Mouse (Mus musculus): Measurements from ENCODE around the gene Rcan1.
"Not testable (repeated sequence)": the region's sequence is repeated elsewhere in the genome, so short reads cannot be mapped to it uniquely, and the experiment has no call there.

Rcan1 gene

DNA sequence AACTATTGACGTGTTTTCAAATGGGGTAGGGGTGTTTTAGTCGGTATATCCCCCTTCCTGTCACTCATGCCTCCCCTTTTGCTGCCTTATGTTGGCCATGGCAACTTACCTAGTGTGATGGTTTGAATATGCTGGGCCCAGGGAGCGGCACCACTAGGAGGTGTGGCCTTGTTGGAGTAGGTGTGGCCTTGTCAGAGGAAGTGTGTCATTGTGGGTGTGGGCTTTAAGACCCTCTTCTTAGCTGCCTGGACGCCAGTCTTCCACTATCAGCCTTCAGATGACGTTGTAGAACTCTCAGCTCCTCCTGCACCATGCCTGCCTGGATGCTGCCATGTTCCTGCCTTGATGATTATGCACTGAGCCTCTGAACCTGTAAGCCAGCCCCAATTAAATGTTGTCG lies at the start of gene Rcan1:
Rcan1 (minus strand) TSS at position 162 of the 400 bp plus-strand sequence.
- no peak for DNase-seq

DNA sequence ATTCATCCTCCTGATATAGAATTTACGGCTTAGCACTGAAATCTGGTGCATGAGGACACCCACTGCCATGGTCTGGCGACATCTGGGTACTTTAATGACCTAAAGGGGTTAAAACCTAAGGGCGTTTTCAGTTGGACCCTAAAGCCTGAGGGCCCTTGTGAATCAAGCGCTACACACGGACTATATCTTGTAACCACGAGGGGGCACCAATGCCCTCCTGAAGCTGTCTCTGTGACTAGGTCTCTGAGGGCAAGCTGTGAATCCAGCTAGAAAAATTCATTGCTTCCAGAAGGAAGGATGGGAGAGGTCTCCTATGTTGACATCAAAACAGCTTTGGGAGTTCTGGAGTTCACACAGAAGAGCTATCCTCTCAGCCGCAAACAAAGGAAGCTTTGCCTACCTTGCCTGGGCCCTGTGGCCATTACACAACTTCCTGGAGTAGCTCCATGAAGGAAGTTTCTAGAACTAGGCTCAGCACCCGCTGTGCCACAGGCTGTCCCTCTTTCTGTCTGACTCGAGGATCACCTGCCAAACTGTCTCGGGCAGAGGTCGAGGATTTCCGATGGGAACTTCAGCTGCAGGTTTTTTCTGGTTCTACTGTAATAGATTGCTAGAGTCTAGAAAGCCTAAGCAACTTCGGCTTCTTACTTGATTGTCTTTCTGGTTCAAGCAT lies 49.3 kb upstream of the Rcan1 start:
- DNase-seq, result peak; percentile 66 to 74

DNA sequence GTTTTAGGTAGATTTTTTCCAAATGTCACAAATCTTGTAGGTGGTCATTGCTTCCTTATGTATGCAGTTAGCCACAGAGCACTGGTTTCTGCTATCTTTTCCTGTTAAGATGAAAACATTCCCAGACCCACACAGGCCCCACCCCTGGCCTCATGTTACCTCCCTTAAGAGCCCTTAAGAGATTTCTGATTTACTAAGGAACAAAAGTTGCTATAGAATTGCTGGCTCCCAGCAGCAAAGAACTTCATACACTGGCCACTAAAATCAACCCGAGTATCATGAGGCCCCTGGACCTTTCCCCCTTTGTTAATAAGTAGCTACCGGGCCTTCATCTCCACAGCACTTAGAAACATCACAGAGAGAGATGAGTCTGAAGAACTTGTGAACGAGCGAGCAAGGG lies 48.1 kb upstream of the Rcan1 start:
- DNase-seq, result no peak

DNA sequence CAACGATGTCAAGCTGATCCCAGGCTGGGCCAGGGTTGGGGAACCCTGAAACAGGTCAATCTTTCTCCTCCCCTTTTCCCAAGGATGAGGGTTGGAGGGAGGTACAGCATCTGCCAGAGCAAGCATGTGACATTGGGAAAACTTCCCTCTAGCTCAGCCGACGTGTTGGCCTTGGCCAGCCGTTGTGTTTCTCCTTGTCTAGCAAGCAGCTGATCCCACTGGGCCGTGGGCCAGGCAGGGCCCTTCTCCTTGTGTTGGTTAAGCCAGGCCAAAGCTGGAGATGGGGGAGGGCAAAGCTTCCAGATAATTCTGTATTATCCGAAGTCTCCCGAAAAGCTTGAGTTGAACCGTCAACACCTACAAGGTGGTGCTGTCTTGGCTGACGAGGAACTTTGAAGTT lies 45.5 kb upstream of the Rcan1 start:
- DNase-seq, result peak in 1 of 2 experiments; percentile 38

DNA sequence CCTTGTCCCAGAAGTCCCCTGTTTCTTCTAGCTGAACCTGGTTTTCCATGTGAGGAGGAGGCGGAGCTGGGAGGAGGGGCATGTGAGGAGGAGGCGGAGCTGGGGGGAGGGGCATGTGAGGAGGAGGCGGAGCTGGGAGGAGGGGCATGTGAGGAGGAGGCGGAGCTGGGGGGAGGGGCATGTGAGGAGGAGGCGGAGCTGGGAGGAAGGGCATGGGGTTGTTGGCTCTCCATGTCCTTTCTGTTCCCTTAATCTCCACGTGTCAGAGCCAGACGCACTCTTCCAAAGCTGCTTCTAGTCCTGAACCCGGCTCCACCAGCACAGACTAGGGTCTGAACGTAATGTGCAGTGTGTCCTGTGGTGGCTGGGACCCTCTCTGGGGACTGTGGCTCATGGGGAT lies 44.2 kb upstream of the Rcan1 start:
- DNase-seq, result not testable (repeated sequence)

DNA sequence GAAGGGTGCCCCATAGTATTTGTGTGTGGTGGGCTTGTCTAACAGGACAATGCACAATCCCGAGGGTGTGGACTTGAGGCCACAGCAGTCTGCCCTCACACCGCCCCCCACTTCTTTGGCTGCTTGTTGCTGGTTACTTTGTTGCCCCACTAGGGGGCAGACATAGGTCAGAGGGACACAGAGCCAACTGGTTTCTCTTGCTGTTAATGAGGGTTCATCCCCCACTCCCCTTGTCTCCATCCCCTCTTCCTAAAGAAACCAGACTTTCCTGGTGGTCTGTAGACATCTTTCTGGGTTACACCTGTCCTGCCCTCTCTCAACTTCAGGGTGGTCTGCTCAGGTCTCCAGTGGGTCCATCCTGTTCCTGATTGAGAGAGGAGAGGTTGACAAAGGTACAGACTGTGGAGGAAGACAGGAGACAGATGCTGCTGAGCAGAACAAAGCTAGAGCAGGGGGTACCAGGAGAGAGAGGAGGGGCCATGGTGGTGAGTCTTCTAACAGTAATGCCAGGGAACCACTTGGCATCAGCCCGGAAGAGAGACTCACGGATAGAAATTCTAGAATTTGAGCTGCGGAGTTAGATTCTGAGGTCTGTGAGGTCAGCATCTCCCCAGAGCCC lies 41.2 kb upstream of the Rcan1 start:
- peak in 1 of 2 experiments; percentile 44 for DNase-seq

DNA sequence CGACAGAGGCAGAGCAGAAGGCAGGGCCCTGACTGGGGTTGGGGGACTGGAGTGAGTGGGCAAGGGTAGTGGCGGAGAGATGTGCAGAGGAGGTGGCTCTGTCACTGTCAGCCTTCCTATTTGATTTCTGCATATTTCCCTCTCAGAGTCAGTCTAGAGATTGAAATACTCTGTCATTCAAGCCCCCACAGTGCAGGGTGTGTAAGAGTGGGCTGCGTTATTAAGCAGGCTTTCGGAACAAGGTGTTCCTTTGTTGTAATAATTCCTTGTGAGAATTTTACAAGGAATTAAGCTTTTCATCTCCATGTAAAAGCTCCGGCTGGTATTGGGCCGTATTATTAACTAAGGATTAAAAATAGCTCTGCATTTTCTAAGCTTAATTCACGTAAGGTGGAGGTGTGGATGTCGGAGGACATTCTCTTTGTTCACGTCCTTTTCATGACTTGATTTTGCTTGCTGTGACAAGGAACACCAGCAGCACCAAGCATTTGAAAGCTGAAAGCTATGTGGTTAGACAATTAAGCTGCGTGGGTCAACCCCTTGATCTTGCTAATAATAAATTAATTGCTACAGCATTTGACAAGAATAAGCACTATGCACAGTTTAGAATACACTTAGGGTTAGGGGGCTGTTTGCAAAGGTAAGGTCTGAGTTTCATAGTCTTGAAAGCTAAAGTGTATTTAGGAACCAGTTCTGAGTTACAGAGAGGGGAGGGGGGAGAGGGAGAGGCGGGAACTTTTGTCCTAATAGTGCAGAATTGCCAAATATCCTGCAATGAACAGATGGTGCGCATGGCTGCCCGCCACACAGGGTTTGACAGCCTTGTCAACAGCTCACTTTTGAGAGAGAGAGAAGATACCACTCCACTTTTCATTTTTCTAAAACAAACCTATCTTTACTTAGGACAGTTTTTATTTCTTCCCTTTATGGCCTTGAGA lies 40.4 kb upstream of the Rcan1 start:
- DNase-seq, result no peak

DNA sequence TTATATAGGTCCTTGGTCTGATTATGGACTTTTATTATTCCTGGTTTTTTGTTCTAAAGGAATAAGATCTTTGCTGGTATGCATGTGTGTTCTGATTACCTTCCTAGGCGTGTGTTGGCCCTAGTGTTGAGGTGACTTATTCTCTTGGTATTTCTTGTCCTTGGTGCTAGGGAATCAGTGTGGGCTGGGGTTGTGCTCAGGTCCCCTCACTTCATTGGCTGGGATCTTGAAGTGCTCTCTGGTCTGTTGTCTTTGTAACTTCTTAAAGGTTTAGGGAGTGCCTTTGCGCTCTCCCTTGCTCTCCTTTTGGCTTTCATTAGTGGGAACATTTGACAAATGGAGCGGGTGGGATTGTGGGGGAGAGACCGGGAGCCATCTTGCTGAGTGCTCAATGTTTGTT lies 36.9 kb upstream of the Rcan1 start:
- DNase-seq, result no peak

DNA sequence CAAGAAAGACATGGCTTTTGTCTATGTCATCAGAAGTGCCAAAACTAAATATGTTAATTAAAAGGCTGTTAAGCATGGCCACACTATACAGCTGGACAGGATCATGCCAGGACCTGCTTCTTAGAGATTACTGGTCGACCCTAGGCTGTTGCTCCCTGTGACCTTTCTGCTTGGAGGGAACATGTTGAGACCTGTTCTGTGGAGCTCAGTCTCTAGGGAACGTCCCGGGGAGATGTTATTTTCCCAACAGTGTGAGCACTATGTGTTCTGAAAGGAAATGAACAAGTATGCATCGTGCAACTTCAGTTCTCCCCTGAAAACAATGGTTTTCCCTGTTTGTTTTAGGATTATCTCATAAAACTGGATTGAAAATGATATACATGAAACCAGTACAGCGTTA lies 32.4 kb upstream of the Rcan1 start:
- DNase-seq, result no peak

DNA sequence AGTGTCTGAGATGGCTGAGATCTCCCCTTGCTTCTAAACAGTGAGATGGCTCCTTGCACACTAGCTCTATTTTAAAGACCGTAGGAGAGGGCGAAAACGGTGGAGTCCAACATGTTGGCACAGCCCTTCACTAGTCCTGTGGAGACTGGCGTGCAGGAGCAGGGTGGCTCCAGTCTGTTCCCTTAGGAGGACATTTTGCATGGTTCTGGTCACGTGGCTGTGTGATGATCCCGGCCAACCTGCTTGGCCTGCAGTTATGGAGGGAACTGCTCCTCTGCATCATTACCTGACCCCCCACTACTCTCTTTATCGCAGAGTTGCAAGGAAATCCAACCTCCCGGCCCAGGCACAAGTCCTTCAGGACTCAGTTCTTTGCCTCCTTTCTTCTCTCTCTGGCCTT lies 29.9 kb upstream of the Rcan1 start:
- DNase-seq, result no peak

DNA sequence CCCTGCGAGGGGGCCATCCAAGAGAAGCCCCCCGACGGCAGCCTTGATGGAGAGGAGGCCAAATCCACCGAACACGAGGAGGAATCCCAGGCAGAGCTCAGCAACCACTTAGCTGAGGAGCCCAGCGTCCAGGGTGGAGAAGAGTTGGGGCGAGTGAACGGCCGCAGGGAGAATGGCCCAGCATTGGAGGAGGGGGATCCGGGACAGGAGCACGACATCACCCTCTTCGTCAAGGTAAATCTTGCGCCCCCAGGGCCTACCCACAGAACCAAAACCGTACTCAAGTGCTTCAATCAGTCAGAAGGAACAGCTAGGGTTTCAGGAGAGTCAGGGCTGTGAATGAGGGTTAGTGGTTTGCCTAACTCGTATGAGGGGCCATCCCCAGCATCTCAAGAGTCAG lies 28.7 kb upstream of the Rcan1 start:
- no peak for DNase-seq

DNA sequence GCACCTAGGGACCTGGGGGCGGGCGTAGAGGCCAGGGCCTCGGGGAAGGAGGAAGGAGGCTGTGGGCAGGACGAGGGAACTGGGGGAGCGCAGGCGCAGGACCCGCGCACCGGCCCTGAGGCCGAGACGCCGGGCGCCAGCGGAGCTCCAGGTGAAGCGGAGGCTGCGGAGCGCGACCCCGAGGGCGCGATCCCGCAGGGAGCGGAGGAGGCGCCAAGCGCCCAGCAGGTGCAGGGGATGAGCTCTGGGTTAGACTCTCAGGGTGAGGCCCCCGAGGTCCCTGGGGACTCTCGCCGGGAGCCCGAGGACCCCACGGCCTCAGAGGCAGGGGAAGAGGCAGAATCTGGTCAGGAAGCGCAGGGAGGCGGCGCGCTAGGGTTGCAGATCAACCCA lies 27.9 kb upstream of the Rcan1 start:
- DNase-seq, result peak; percentile 40 to 55

DNA sequence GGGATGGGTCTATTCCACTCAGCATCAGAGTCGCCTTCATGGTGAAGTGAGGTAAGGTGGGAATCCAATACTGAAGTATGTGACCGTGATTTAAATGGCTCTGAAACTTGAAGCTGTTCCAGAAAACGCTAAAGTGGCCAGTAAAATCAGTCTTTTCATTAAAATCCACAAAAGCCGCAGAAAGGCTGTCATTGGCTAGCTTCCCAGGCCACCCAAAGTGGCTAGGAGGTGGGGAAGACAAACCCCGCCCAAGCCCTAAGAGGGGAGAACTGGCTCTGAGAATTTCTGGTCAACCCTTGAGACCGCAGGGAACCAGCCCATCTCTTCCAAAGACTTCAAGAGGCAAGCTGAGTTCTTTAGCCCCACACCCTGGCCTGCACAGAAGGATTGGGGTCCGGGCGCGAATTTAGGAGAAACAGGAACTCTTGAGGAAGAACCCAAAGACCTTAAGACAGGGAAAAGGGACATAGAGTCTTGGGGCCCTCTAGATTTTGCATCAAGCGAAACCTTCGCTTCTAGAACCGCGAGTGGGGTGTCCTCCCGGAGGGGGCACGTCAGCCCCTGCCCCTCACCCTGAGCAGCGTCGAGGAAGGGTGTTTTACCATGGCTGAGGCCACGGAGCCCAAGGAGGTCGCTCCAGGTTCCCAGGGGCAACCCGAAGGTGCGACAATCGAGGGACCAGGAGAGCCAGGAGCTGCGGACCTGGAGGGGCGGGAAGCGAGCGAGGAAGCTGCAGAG lies 27.4 kb upstream of the Rcan1 start:
- DNase-seq, result no peak

DNA sequence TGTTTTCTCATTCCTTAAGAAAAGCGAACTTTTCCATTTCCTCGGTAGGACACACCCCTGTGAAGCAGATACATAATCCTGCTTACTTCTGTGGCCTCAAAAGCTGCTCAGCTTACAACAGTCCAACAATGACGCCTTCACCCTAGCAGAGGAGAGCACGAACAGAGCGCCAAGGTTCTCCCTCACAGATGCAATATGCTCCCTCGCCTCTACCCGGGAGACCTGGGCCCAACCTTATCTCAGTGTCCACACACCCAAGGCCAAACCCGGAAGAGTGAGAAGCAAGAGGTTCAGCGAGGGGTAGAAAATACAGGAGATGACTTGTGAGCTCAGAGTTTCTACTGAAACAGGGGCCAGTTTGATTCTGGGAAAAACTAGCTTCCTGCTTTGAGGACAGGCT lies 18.7 kb upstream of the Rcan1 start:
- DNase-seq, result no peak

DNA sequence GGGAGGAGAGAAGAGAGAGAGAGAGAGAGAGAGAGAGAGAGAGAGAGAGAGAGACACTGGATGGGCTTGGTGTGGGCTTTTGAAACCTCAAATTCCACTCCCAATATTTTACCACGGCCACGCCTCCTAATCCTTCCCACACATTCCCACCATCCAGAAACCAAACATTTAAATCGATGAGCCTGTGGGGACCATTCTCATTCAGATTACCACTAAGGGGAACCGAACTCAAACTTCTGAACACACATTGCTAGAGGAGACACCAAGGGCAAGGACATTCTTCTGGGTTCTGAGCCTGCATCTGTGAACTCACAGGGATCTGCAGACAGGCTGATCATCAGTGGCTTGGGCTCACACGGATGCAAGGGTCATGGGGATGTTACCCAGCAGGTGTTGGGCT lies 17.8 kb upstream of the Rcan1 start:
- DNase-seq, result no peak

DNA sequence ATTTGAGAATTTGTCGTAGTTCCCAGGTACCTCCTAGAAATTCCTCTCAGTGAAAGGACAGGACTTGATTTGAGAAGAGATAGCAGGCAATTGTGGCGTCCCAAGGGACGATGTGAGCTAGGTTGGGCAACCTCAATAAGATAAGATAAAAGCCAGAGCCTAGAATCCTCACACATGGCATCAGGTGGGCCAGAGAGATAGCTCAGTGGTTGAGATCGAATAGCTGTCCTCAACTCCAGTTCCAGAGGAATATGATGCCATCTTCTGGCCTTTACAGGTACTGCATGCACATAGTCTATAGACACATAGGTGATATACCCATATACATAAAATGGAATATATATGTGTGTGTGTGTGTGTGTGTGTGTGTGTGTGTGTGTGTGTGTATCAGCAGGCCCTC lies 16.8 kb upstream of the Rcan1 start:
- peak in 1 of 2 experiments; percentile 27 for DNase-seq

DNA sequence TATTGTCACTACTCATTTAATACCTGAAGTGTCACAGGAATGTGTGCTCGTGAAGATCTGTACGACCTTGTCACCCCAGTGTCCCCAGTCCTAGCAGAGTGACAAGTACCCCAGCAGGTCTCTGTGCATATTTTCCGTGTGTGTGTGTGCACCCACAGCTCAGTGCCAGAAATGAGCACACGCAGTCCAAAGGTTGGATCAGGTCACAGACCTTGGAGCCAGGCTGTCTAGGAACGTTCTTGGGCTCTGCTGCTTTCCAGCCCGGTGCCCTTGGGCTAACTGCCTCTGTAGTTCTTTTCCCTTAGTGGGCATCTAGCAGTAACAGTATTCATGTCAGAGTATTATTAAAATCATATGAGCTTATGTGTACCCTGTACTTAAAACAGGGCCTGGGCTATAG lies 16.4 kb upstream of the Rcan1 start:
- DNase-seq, result no peak

DNA sequence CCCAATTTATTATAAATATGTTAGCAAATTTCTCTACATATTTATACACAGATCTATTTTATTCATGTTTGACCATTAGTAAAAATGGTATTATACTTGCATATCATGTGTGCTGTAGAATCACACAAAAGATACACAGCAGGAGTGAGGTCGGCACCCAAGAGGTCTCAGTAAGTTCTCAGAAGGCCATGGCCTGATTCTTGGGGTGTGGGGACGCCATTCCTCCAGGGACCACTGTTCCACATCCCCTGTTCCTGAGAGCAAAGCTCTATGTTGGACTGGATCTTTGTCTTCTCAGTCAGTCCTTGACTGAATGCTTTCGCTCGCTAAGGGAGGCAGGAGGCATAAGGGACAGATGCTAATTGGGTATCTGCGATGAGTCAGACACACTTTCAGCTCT lies 14.8 kb upstream of the Rcan1 start, which contains the start of gene Clic6:
Clic6 (plus strand) TSS at position 301 of the 400 bp plus-strand sequence.
- no peak for DNase-seq

DNA sequence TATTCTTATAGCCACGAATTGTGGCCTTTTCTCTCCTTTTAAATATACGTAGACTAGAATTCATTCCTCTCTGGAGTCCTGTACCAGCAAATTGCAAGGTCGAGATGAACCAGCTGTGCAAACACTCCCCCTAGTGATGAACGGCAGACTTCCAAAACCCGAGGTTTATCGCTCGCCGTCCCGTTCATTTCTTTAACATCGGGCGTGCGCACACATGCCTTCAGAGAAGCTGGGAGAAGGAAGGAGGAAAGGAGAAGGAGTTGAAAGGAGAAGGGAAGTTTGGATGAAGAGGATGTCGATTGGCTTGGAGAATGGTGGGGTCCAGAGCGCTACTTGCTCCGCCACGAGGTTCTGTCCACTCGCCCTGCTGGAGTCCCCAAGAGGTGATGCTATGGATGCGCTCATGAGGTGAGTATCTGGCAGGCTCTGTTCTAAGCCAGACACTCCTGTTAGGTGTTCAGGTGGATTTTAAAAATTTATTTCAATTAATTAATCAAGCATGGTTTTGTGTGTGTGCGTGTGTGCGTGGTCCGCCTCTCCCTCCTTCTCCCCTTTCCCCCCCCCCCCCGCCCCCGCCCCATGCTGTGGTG lies 8.0 kb upstream of the Rcan1 start:
- peak; percentile 76 to 83 for DNase-seq

DNA sequence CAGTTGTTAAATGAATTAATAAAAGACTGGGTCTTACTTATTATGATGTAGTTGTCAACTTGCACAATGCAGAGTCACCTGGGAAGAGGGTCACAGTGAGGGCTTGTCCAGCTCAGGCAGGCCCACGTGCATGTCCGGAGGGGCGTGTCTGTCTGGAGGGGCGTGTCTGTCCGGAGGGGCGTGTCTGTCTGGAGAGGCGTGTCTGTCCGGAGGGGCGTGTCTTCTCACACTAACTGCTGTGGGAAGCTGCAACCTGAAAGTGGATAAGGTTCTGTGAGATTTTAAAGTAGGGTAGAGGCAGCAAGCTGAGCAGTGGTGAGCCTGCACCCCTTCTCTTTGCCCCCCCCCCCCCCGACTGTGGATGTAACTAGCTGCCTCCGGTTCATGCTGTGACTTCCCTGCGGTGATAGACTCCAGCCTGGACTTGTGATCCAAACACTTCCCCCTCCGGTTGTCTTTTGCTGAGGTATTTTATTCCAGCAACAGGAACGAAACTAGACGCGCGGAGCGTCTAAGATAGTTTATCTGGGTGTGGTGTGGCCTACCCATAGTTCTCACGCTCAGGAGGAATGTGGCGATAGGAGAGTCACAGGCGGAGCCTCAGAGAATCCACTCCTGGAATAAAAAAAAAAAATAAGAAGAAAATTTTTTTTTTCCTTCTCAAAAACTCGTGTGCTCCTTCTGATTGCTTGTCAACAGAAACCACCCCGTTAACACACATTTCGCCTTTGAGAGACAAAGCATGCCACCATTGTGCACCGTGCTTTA lies 4.6 kb upstream of the Rcan1 start:
- DNase-seq, result peak; percentile 61 to 73

DNA sequence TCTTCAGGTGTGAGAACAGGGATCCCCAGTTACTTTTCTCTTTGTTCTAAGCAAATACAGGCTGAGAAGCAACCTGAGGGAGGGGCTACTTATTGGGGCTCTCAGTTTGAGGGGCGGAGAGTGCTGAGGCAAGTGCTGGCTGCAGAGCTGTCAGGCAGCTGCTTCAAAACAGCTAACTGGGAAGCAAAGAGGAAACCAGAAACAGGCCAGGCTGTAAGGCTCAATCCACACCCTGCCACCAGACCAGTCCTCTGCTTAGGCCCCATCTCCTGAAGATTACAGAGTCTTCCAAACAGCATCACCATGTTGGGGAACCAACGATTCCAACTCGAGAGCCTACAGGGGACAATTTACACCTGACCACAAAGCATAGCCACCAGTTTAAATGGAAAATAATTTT lies 2.2 kb upstream of the Rcan1 start:
- no peak for DNase-seq

DNA sequence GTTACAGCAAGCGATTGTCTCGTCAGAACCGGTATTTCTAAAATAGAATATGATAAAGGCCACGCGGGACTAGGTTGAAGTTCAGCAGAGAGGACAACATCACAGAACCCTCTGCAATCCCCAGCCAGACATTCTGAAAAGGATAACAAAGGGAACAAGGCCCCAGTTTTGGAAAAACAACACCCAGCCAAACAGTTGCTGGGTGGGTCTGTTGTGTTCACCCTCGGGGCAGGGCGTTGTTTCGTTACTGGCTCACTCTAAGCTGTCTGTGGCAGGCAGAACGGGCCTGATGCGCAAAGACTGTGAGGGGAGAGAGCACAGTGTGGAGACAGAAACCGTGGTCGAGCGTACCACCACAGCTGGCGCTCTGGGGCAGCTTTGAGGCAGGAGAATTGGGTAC lies 2.2 kb downstream of the Rcan1 start:
- no peak for DNase-seq

All from kidney, postnatal 4 days (tissue).